Mouse (Mus musculus): ENCODE results near the gene Fzd4.

- TF ChIP-seq CTCF (IDR thresholded peaks at IDR 0.05; ENCODE audit: insufficient read depth, low read depth, low read length) (no peak), POLR2A (IDR thresholded peaks at IDR 0.05; ENCODE audit: insufficient read depth, low read depth, low read length) (no peak)
Observed at GRCm38 (mm10) chr7:89367643-89368042, 36.5 kb upstream of the Fzd4 start.
